Mouse (Mus musculus): ENCODE data around the gene Stpg3.

GRCm38 (mm10) chr2:25167481-25167880 is 47.0 kb downstream of the Stpg3 start:
- TF ChIP-seq EP300 (IDR thresholded peaks at IDR 0.05; ENCODE audit: low read depth): no peak
- no peak for TF ChIP-seq CTCF (IDR thresholded peaks at IDR 0.05; ENCODE audit: low read depth)

Measured in liver, embryonic 14.5 days (tissue).